Mouse (Mus musculus) embryonic fibroblast, embryonic 13.5 days (primary cell): ENCODE measurements around the gene Gm49391.

ENCODE experiments used
- CTCF ChIP-seq: IDR thresholded peaks from 2 replicates; pipeline ENCODE4 v1.5.1; 2011; ENCODE audit warnings: mild to moderate bottlenecking, control low read depth, low read length, moderate library complexity, borderline replicate concordance; ENCODE audit not compliant: insufficient read depth
- POLR2A ChIP-seq: IDR thresholded peaks from 2 replicates; pipeline ENCODE4 v1.6.1; 2011; ENCODE audit warnings: low read depth, mild to moderate bottlenecking, control low read depth, low read length, moderate library complexity

GRCm38 (mm10) chr13:60895406-60896160 lies 40.8 kb downstream of the Gm49391 start:
- no peak for TF ChIP-seq POLR2A
- TF ChIP-seq CTCF: no peak
